Mouse (Mus musculus) layer of hippocampus, postnatal 25 days (tissue): ENCODE results near the gene Focad. TPM values are rescaled to one million over a fixed set of nuclear protein-coding genes. Genes with fewer than 3 reads are reported as not detected.

Experiments used
- DNase-seq, 2 experiments: peaks; one replicate each; pipeline ENCODE4 v3.0.0; 2022; ENCODE audit warnings: mixed read lengths in 2 of 2, low spot score in 1 of 2; ENCODE audit errors: extremely low spot score in 1 of 2
- total RNA-seq, 2 experiments: library from RNA; stranded (reverse); gene quantifications; 2 replicates each; pipeline ENCODE4 v1.2.3; 2021

The Focad gene
- 10 to 100 TPM; 59.1 to 75.4 TPM for total RNA-seq

DNA sequence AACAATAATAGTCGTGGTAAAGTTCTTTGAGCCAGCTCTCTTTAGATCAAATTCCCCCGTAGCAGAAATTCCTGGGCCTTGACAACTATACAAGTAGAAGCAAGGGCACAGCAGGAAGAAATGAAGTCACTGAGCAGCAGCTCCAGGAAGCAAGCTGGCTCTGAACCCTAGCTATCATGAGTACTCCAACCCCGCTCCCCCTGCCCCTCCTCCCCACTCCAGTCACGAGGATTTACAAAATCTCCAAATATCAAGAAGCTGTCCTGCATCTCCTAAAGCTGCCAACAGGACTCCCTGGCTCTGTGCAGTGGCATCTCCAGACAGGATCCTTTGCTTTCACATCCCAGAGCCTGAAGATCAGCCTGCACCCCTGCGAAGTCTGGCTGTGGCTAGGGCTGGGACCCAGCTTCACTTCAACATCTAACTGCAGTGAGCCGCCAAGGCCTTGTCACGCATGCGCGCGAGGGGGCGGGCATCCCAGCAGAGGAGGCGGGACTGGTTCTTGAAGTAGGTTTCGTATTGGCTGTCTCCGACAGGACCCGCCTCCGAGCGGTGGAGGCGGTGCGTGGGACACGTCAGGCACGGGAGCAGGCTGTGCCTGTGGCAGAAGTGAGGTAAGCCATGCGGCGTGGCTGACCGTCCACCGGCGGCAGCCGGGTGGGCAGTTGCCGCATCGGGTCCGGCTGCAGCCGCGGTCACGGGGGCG lies at the start of gene Focad:
TSS of gene Focad (plus strand) at position 568 of the 706 bp plus-strand sequence.
- DNase-seq = peak; percentile 95

DNA sequence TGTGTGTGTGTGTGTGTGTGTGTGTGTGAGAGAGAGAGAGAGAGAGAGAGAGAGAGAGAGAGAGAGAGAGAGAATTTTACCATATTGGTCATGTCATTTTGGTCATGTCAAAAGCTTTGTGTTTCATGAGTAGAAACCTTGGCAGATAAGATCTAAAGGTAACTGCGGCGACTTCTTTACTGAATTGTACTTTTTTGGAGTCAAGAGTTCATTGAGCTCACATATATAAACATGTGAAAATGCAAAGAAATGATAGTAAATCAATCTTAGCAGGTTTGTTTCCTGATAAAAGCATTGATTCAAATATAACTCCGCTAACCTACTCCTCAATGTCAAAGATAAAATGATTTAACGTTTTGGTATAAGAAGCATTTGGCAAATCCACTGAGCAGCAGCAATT lies 49.3 kb upstream of the Focad start:
- no peak for DNase-seq

DNA sequence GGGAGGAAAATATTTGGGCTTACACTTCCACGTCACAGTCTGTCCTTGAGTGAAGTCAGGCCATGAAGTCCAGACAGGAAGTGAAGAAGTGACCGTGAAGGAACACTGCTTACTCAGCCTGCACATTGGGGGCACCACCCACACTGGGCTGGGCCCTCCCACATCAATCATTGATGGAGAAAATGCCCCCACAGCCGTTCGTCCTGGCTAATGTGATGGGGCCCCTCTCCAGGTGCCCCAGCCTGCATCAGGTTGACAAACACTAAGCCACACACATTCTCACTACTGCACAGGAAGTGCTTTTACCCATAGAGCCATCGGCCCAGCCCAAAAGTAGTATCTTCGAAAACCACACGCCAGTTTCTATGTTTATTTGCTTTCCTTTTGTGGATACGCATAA lies 48.1 kb upstream of the Focad start:
- no peak for DNase-seq

DNA sequence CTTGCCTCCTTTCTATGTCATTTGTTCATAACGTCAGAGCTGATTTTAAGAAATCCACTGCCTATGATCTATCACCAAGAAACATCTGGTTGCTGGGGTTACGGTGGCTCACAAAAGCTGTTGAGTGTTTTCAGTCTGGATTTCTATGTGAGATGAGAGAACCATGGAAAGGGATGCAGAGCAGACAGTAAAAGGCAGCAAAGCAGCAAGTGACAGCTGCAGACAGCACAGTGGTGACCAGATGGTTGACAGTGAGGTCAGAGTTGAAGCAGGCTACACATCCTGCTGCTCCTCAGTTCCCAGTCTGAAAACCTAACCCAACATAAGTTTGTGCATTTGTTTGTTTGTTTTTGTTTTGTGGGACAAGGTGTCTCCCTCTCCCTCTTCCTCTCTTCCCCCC lies 19.0 kb upstream of the Focad start:
- no peak for DNase-seq

DNA sequence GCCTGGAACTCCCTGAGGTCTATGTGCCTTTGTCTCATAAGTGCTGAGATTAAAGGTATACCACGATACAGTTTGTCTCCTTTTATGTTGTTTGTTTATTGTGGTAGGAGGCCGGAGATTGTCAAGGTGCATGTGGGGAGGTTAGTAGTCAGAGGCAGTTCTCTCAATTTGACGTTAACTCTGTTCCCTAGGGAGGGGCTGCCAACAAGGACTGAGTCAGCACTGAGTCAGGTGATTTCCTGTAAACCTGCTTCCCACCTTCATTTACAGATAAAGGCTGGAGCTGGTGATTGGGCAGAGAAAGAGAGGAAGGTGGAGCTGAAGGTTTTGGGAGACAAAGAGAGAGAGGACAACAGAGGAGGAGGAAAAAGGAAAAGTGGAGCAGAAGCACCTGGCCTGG lies 15.4 kb upstream of the Focad start:
- no peak for DNase-seq

DNA sequence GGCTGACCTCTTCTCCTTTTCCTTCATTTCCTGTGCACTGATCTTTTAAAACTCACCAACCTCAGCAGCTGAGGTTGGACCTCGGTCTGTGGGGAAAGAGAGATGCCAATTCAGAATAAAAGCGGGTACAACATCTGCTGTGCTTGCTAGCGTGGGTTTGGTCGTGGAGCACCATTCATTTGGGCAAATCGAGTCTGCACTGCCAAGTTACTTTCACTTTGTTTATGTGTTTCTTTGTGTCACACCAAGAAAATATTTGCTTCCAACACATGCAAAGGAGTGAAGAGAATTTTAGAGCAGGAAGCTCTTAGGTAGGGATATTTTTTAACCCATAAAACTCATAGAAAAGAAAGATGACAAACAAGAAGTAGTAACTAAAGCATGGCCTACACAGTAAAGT lies 13.0 kb upstream of the Focad start:
- no peak for DNase-seq

DNA sequence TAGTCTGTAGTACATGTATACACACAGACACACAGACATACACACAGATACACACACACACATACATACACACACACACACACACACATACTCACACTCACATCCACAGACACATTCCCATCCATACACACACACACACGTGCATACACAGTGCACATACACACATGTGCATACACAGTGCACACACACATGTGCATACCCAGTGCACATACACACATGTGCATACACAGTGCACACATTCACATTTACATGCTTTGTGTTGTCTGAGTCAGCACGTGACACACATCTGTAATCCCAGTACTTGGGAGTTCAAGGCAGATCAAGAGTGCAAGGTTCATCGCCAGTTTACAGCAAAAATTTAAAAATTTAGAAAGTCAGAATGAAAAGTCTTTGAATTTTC lies 12.5 kb upstream of the Focad start:
- DNase-seq = no peak

DNA sequence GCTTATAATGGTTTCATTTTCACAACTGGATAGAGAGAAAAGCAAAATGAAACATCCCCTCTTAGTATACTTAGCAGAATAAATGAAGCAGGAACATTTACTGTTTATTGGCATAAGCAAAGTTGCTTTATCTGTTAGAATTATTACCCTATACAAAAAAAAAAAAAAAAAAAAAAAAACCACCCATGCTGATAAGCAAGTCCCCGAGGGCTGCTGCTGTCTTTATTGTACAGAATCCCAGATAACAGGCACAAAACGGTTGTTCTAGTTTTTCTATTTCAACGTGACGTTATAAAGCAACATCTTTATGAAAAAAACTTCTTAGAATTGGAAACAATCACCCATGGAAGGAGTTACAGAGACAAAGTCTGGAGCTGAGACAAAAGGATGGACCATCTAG lies 12.0 kb upstream of the Focad start:
- no peak for DNase-seq

DNA sequence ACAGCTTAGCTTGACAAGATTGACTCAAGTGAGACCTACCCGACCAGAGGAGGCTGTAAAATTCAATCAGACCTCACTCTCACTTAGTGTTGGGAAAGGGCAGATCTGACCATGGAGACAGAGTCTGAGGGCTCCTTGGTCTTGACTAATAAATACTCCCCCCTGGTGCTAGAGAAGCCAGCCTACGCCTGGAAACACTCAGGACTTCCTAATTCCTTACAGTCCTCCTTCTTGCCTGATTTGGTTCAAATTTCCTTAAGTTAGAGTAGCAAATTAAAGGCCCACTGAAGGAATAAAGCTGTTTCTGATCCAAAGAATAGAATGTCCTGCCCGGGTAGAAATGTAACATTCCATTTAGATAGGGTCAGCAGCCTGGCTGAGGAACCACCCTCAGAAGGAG lies 10.6 kb upstream of the Focad start:
- DNase-seq = no peak

DNA sequence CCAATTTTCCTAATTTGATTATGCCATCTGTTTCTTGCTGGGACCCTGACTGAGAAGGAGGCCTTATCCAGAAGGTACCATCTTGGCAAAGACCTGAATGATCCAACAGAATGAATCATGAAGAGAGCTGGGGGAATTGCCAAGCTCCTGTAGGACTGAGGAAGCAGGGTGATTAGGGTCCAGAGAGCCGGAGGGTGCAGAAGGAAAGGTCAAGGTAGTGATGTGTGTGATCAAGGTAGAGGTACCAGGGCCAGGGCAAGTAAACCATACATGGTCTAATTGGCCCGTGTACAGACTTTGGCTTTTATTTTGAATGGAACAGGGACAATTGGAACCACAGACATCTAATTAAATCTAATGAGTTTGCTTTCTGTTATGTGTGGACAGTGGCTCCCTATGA lies 4.1 kb upstream of the Focad start:
- DNase-seq = no peak

DNA sequence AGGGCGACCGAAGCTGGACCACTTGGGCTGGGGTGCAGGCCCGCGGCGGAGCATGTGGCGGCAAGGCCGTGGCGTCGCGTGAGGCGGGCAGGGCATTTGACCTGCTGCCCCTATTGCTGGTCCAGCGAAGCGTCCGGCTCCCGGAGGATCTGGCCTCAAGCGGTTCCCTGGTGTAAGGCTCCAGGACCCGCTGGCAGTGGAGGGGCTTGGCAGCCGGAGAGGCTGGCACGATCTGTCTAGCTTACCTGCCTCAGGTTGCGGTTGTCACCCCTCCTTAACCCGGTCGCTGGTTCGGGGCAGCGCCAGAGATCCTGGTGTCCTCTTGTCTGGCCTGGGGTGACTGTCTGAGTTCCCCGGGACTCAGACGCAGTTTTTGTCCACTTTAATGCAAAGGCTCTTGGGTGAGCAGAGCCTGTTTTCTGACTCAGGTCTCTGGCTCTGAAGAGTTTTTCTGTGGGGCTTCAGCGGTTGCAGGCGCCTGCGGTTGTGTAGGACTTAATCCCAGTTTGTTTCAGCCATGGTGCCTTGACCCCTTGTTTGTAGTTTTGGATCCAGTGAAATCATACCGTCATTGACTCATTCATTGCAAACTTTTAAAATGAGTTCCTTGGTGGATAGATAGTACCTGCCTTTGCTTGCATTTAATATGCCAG lies 465 bp downstream of the Focad start:
- DNase-seq = no peak

DNA sequence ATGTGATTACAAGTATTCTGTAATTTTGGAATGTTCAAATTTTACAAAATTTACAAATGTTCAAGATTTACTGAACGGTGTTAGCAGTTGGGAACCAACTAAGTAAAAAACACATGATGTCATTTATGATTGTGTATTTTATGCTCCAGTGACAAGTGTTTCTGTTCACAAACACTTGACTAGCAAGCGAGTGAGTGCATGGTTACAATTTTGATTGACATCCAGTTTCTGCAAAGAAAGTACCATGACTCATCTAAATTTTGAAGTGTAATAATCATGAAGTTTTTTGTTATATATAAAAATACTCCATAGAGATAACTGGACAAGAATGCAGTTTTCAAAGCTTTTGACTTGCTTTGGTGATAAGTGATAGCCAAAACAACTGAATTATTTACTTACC lies 1.3 kb downstream of the Focad start:
- DNase-seq = no peak

DNA sequence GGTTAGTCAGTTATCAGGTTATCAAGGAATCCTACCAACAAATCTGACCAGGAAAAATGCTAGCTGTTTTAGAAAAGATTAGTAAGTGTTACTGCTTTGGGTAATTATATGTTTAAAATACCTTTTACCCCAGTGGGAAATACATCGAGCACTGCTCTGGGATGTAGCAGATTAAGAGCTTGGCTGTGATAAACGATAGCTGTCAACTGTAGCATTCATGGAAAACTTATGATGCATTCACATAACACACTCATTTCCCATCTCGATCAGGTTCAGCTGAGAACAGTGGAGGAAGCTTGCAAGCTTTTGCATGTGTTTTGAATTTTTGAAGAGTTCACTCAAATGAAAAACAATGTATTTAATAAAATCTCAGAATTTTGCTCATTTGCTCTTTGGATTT lies 14.2 kb downstream of the Focad start:
- DNase-seq = no peak

DNA sequence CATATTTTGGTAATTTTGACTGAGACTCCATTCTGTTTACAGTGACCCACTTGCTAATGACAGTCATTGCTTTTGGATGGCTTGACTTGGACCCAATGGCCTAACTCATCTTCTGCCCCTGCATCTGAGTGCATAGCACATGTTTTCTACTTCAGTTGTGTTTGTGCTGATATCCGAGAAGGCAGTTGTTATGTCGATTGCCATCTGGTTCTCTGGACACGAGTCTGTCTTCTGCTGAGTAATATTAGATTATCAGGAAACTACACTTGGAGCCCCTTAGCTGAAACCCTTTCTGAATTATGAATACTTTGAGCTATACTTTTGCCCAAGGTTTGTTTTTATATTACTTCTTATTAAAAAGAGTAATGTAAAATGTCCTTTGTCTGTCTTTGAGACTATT lies 22.9 kb downstream of the Focad start:
- no peak for DNase-seq

DNA sequence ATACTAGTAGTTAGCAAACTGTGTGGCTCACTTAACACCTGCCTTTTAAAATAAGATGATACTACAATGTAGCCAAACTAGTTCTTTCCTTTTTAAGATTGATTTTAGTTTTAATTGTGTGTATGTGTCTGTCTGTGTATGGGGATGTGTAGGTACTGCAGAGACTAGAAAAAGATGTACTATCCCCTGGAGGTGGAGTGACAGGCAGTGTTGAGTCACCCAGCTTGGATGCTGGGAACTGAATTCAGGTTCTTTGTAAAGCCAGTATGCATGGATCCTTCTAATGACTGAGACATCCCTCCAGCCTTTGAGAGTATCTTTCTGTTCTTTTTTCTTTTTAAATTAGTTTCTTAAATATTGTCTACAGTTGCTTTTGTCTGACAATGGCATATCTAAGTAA lies 23.5 kb downstream of the Focad start:
- DNase-seq = no peak

DNA sequence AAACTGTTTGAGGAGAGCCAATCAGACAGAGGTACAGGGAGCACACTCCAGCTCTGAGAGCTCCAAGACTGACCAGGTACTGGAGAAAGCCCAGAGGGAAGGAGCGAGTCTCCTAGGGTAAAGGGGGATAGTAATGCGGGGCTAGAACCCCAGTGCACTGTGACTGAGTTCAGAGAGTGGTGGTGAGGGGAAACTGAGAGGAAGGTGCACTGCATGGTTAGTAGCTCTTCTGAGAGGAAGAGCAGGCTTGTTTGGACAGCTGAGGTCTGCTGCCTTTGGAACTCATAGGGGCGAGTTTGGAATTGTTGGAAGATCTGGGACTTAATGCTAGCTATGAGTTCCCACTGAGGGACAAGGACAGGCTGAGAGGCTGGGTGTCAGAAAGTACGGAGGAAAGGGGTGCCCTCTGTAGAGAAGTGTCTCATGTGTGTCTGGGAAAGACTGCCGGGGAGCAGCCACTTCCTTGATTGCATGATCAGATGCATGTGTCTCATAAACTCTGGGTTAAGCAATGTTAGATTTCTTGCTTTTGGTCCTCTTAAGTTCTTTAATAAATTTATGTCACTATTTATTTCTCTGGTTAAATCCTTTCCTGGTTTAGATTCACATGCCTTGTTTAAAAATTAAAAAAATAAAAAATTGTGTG lies 24.4 kb downstream of the Focad start:
- DNase-seq = no peak

DNA sequence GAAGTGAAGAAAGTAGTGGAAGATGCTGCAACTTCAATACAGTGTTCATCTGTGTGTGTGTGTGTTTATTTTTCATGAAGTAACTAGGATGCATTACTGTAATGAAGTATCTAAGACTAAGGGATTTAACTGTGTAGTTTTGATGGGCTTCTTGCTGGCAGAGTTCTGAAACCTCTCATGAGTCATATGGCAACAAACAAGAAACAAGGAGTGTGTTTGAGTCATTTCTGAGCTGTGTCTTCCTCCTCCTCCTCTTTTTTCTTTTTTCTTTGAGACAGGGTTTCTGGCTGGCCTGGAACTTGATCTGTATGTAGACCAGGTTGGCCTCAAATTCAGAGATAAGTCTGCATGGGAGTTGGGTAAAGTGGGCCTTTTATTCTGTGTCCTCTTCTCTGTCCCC lies 25.7 kb downstream of the Focad start:
- no peak for DNase-seq

DNA sequence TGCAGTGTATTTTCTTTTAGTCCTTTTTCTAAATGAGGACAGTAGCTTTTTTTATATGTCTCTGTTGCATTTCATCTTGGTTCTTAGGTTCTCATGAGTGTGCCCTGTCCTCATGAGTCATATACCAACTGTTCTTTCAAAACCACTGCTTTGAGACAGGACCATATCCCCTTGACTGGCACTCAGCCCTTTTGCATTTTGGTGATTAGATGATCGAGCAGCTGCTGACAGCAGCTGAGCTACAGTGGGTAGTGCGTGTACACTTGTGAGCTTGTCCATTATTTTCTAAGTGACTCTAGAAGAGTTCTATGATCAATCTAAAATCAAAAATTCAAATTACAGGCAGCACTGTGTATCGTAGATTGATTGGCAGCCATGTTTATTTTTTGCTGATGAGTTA lies 28.0 kb downstream of the Focad start:
- no peak for DNase-seq

DNA sequence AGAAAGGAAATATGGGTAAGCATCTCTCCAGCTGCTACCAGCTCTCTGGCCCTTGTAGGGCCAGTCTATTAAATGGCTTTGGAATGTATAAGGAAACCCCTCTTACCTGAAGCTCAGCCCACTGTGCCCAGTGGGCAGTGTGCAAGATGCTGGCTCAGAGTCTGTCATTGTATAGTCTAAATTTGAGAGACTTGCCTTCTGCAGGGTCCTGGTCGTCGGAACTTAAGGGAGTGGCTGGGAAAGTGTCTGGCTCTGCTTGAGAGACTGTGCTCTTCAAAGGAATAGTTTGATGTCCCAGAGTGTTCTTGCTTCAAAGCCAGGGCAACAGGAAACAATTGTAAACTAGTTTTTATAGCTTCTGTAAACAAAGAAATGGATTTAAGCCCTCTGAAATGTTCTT lies 41.5 kb downstream of the Focad start:
- DNase-seq = no peak

DNA sequence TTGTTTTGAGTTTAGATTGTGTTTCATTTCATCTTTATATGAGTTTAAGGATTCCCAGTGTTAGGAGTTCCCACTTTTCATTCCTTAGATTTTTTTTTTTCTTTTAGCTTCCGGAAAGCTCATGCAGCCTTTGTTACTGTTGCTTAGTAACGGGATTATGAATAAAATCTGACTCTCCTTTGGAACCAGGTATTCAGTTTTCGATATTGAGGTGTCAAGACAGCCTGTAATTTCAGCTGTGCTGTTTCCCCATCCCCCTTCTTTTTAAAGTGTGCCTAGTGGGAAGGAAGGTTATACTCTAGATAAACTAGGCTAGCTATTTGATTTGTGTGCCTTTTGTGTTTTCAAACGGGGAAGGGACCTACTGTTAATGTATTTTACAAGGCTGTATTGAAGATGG lies 42.1 kb downstream of the Focad start:
- no peak for DNase-seq

DNA sequence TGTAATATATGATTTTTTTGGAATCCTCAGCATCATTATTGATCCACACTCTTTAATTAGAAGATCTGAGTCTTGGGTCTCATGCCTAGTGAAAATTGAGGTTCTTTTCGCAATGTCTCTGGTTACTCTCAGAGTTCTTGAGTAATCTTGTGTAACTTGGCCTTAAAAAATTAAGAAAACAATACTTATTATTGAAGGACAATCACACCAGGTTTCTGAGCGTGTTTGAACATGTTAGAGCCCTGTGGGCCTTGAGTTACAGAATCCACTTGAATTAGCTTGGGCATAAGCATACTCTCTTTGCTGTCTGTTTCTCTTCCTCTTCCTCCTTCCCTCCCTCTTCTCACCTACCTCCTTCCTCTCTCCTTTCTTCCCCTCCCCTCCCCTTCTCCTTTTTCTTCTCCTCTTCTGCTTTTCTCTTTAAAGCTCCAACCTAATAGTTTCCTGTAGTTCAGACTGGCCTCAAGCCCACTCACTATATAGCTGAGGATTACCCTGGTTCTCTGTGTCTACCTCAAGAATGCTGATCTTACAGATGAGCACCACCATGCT lies 44.0 kb downstream of the Focad start:
- no peak for DNase-seq

DNA sequence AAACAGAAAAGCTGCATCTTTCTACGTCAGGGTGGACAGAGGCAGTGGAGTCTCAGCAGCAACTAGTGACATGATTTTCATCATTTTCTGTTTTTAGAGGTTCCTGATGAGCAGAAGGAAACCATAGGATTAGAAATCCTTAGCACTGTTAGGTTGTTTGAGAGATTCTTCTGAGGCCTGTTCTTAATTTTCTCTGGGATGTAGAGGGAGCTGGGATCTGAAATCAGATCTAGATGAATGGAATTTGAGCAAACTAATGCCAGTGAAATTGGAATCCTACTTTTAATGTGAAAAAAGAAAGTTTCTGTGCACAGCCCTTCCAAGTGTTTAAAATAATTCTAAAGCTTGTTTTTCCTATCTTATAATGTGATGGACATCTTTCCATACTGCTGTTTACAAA lies 55.0 kb downstream of the Focad start:
- DNase-seq = no peak
